Mouse (Mus musculus): ENCODE measurements around the gene Tatdn3. TPM values are rescaled to one million over a fixed set of nuclear protein-coding genes. Genes with fewer than 3 reads are reported as not detected.
"Not testable (repeated sequence)": the region's sequence is repeated elsewhere in the genome, so short reads cannot be mapped to it uniquely, and the experiment has no call there.

Tatdn3 gene
- total RNA-seq, 2 experiments from 2014 or later: 12.2 to 15.5 TPM

GRCm38 (mm10) chr1:191037999-191038398, 24.7 kb downstream of the Tatdn3 start:
- no peak for DNase-seq
- intact Hi-C loops (cut with DNase I): no loop called here

GRCm38 (mm10) chr1:191036554-191037334, 26.0 kb downstream of the Tatdn3 start, which contains the start of gene Spata45:
Spata45 (plus strand) TSS chr1:191036639.
- intact Hi-C loops (cut with DNase I): no loop called here
- DNase-seq: no peak

GRCm38 (mm10) chr1:191035649-191036048, 27.1 kb downstream of the Tatdn3 start:
- DNase-seq: no peak
- intact Hi-C loops (cut with DNase I): no loop called here

- DNase-seq; intact Hi-C loops (cut with DNase I): not testable (repeated sequence)
These were observed 31.8 kb downstream of the Tatdn3 start for GRCm38 (mm10) chr1:191030922-191031425.

GRCm38 (mm10) chr1:191030182-191030581, 32.5 kb downstream of the Tatdn3 start:
- intact Hi-C loops (cut with DNase I): no loop called here
- no peak for DNase-seq

GRCm38 (mm10) chr1:191026021-191026713, 36.6 kb downstream of the Tatdn3 start, which contains the start of gene Flvcr1:
Flvcr1 (minus strand) TSS chr1:191026158.
- intact Hi-C loops (cut with DNase I): loop anchor here (1.0 to 2.0 kb wide), 2 partner anchors 36 to 157 kb away; partner anchors contain the start of gene Tatdn3
- DNase-seq: peak; percentile 96

GRCm38 (mm10) chr1:191025016-191026012, 37.4 kb downstream of the Tatdn3 start:
- peak in 1 of 2 experiments; percentile 7 for DNase-seq
- intact Hi-C loops (cut with DNase I): loop anchor here (1.0 to 2.0 kb wide), 2 partner anchors 37 to 157 kb away; partner anchors contain the start of gene Tatdn3

GRCm38 (mm10) chr1:191023806-191024205, 38.9 kb downstream of the Tatdn3 start:
- intact Hi-C loops (cut with DNase I); DNase-seq: not testable (repeated sequence)

GRCm38 (mm10) chr1:191023140-191023539, 39.6 kb downstream of the Tatdn3 start:
- intact Hi-C loops (cut with DNase I): no loop called here
- no peak for DNase-seq

- intact Hi-C loops (cut with DNase I): no loop called here
- DNase-seq: no peak
These were observed 41.7 kb downstream of the Tatdn3 start for GRCm38 (mm10) chr1:191021016-191021415.

GRCm38 (mm10) chr1:191020217-191020924, 42.4 kb downstream of the Tatdn3 start:
- intact Hi-C loops (cut with DNase I): no loop called here
- no peak for DNase-seq

GRCm38 (mm10) chr1:191019803-191020202, 42.9 kb downstream of the Tatdn3 start:
- no peak for DNase-seq
- intact Hi-C loops (cut with DNase I): no loop called here

- intact Hi-C loops (cut with DNase I): no loop called here
- no peak for DNase-seq
These were observed 48.5 kb downstream of the Tatdn3 start for GRCm38 (mm10) chr1:191014271-191014670.

GRCm38 (mm10) chr1:191008707-191009106, 54.0 kb downstream of the Tatdn3 start:
- no peak for DNase-seq
- intact Hi-C loops (cut with DNase I): no loop called here

GRCm38 (mm10) chr1:191002201-191002600, 60.5 kb downstream of the Tatdn3 start:
- DNase-seq: no peak
- intact Hi-C loops (cut with DNase I): no loop called here

GRCm38 (mm10) chr1:191000686-191001085, 62.0 kb downstream of the Tatdn3 start:
- intact Hi-C loops (cut with DNase I): no loop called here
- no peak for DNase-seq

GRCm38 (mm10) chr1:190998027-190998426, 64.7 kb downstream of the Tatdn3 start:
- intact Hi-C loops (cut with DNase I): no loop called here

GRCm38 (mm10) chr1:190996346-190996877, 66.3 kb downstream of the Tatdn3 start:
- no peak for DNase-seq
- intact Hi-C loops (cut with DNase I): no loop called here

More at GRCm38 (mm10) chr1:190998027-190998426, 64.7 kb downstream of the Tatdn3 start:
- no peak for DNase-seq

Measured in heart, postnatal 36 days (tissue).